Mouse (Mus musculus): ENCODE measurements at regions not wholly inside any gene's neighbourhood (a gene's known extent, or its start where the extent isn't known, plus 50 kb on each side); places are given as distances from the start of the nearest gene placed in this dataset.

- no peak for DNase-seq
Measured at GRCm38 (mm10) chr14:76302322-76302991, 112.3 kb upstream of the Tsc22d1 start.

- DNase-seq = no peak
Measured at GRCm38 (mm10) chr14:76307603-76308002, 107.2 kb upstream of the Tsc22d1 start.

GRCm38 (mm10) chr14:76308188-76308812 lies 106.5 kb upstream of the Tsc22d1 start:
- no peak for DNase-seq

DNA sequence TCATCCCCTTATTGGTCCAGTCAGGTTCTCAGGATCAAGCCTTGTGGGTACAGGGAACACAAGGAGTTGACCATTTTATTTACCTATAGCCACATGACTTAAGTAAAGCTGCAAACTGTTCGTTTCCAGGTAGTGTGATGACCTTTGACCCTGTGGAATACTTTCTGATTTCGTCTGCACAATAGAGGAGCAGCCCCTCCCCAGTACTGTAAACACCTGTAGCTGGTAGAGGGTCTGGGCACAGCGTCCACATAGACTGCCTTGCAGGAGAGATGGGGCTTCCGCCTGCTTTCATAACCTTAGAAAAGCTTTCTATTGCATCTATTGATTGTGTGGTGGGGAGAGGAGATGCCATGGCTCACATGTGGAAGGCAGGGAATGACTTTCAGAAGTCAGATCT lies 105.2 kb upstream of the Tsc22d1 start:
- DNase-seq = no peak

DNA sequence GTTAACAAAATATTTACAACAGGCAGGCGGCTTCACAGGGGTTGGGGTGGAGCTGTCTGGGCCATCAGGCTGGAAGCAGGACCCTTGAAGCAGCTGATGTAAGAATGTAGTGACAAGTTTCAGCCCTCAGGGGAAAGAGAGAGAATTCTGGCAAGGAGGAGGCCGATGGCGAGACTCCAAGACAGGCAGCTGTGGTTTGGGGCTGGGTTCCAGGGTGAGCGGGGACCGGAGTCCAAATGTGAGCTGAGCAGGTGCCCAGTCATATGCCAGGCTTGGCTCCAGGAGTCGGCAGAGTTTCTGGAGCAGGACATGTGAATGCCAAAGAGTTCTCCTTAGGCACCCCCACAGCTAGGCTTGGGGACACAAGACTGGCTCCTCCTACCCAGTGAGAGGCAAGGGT lies 104.5 kb upstream of the Tsc22d1 start:
- no peak for DNase-seq

DNA sequence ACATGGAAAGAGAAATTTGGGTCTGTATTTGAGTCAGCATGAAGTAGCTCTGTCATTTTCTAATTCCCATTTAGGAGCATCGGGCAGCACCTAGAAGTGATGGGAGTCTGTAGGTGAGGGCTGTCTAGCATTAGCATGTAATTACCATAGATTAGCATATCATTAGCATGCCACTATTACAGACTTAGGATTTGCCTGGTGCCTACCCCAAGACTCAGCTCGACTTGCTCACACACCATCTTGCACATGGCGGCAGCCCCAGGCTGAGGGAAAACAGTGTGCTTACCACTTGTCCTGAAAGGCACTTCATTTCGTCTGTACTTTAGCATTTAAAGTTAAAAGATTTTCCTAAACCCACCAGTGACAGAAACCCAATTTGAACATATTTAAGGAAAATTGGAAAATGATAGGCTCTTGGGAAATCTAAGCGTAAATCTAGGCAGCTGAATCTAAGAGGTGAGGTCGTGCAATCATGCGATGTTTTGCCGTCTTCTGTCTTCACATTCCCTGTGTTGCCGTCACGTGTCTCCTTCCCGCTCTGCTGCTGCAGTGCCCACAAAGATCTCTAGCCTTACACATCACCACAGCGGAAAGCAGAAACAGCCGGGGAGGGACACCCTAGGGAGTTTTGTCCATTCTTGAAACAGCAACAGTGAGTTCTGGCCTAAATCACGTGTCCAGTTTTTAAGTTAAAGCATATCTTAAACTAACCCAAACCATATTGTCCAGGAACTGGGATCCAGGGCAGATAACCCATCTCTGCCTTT lies 101.2 kb upstream of the Tsc22d1 start:
- no peak for DNase-seq

GRCm38 (mm10) chr14:76318438-76318837 lies 96.3 kb upstream of the Tsc22d1 start:
- no peak for DNase-seq

- no peak for DNase-seq
Measured at GRCm38 (mm10) chr14:76324246-76324645, 90.5 kb upstream of the Tsc22d1 start.

- DNase-seq = no peak
Measured at GRCm38 (mm10) chr14:76329983-76330382, 84.8 kb upstream of the Tsc22d1 start.

- DNase-seq = no peak
Measured at GRCm38 (mm10) chr14:76331497-76332335, 83.0 kb upstream of the Tsc22d1 start.

DNA sequence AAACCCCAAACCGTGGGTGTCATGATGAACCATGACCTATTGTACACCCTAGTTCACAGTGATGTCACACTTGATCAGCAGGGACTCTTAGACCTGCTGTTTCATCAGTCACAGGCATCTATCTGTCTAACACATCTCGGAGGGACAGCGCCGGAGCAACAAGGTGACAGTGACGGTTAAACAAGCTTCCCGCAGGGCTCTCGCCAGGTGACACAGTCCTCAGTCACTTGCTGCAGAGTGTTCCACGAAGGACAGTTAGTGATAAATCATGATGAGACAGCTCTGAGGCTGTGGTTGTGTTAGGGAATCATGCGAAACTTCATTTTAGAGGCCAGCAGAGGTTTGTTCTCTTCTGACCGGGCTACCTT lies 82.4 kb upstream of the Tsc22d1 start:
- no peak for DNase-seq

GRCm38 (mm10) chr14:76340789-76341188 lies 74.0 kb upstream of the Tsc22d1 start:
- DNase-seq = no peak

DNA sequence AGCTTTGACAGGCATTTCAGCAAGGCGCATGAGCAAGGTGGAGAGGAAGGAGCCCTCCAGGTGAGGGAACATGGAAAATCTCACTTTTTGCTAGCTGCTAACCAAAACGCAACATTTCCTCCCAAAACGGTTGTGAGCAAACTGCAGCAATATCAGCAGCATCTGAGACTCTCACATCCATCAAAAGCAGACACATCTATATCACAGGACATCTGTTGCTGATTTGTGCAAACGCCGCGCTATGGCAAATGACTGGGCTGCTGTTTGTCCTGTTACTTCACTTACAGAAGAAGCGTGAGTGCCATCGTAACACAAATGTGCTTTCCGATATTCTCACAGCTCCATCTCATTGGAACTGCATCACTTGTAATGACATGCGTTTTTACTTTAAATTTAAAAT lies 73.5 kb upstream of the Tsc22d1 start:
- no peak for DNase-seq

DNA sequence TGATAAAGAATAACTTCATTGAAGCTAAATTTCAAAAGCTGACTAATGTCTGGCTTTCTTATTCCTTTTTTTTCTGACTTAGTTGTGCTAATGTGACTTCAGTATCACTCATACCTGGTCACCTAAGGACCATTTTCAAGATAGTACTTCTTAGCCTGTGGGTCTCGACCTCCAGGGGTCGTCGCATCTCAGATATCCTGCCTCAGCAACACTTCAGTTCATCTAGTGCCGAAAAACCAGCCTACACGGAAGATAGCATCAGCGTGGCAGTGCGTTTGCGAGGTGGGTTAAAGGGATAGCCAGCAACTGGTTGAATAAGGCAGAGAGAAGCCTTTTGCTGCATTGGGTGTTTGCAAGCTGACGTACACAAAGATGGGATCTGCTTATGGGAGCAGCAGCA lies 62.9 kb upstream of the Tsc22d1 start:
- DNase-seq = no peak

DNA sequence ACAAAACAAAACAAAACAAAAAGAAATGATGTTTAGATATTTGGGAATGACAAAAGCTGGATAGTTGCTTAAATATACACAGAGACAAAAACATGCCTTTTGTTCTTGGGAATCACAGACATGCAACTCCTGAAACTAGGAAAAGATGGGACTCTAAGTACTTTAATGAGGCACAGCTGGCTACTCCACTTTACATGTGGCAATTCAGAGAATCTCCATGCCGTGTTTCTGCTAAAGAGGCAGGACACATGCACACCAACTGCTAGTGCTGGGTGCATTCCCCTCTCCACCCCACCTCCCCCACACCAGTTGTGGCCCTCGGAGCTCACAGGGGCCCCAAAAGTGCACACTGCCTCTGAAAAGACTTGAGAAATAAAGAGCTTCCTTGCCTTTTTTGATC lies 58.6 kb upstream of the Tsc22d1 start:
- no peak for DNase-seq

DNA sequence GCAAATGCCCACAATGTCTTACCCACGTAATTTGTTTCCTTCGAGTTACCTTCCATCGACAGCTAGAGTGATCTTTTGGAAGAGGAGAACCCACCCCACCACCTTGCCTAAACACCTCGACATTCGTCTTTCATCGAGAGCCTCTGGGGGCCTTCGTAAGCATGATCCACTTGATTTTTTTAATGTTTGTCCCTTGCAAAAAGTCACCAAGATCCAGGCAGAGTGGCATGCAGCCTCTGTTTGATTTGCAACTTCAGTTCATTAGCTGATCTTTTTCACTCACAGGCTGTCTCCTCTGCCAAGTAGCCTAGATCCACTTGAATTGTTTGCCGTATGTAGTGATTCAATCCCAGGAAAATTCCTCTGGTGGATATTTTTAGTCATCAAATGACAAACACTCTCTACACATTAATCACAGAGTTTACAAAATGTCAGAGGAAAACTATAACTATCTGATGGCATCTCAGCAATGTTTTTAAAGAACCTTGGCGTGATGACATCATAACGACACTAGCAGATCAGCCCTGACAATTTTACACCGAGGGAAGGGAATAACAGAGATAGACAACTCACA lies 54.8 kb upstream of the Tsc22d1 start:
- DNase-seq = no peak

DNA sequence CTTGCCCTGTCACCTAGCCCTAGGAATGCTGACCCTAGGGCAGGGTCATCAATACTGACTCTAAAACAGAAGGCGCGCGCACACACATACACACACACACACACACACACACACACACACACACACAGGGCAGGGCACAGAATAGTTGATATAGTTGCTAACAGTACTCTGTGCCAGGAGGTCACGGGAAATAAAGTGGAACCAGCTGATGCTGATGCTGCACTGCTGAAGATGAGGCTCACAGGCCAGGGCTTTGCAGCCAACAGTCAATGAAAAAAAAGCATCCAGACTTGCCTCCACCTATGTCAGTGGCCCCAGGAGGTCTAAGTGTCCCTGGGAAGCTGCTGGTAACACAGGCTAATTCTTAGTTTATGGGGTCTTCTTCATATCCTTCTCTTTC lies 50.7 kb upstream of the Tsc22d1 start:
- DNase-seq = no peak

All from B cell, adult 2 months (primary cell).